In genomic region chr3:68467941-68468687, GRCm38 (mm10) we compare ENCODE assay signal across 8 mouse cellular contexts.
DNase-seq lines count a peak whose midpoint lies in the region.

No protein-coding gene starts in this region.

- H3K27ac ChIP-seq in limb, embryonic 10.5 days, result peak overlapping the region; percentile 81

- H3K36me3 ChIP-seq in limb, embryonic 10.5 days, result no peaks in the 10 kb centered on the region

- peak overlapping the region; percentile 45 for H3K4me3 ChIP-seq in limb, embryonic 10.5 days

- DNase-seq in ovary, adult 18-20 months (ENCODE audit: low spot score), result peak; percentile 4
- DNase-seq in ovary, postnatal 10 days (ENCODE audit: low spot score), result no peak
- peak; percentile 20 to 25 for DNase-seq in heart, postnatal 36 days
- peak; percentile 61 for DNase-seq in limb, embryonic 10.5 days (ENCODE audit: low spot score)
- peak; percentile 34 for DNase-seq in retina, postnatal 1 day
- DNase-seq in urinary bladder, postnatal 36 days (ENCODE audit: low spot score in 2 of 2), result no peak
- no peak for DNase-seq in cerebellum, adult 18-20 months
- DNase-seq in thymus, postnatal 25 days, result no peak

- no peaks in the 10 kb centered on the region for H3K9me3 ChIP-seq in limb, embryonic 10.5 days (replicated peaks)

- under 1% methylated on average over 10 of the region's 10 CpGs for WGBS in limb, embryonic 10.5 days

- peaks cover 46% of the 10 kb centered on the region for H3K4me1 ChIP-seq in limb, embryonic 10.5 days

- intact Hi-C loops in heart, postnatal 36 days (cut with DNase I), result loop anchor here (2.0 to 10.0 kb wide), 2 partner anchors 27 to 413 kb away; no protein-coding TSS in a partner anchor

- H3K27me3 ChIP-seq in limb, embryonic 10.5 days (ENCODE audit: low read depth, poor library complexity, severe bottlenecking), result no peaks in the 10 kb centered on the region

Comparison
In these comparisons a context has a peak if more than half of its experiments do, and no peak if none do; other contexts are left out.
1. DNase-seq: peak in ovary, adult 18-20 months (single experiment), heart, postnatal 36 days (2 of 2), limb, embryonic 10.5 days (single experiment) and retina, postnatal 1 day (single experiment); none in ovary, postnatal 10 days (single experiment), urinary bladder, postnatal 36 days (0 of 2), cerebellum, adult 18-20 months (0 of 2) and thymus, postnatal 25 days (single experiment).